Mouse (Mus musculus) myocyte (in vitro differentiated cells): Measurements from ENCODE around the gene Bend5. TPM values are rescaled to one million over a fixed set of nuclear protein-coding genes. Genes with fewer than 3 reads are reported as not detected.

Experiments
- H3K27me3 ChIP-seq: one replicate; pipeline ENCODE4 v1.6.1; 2011; ENCODE audit not compliant: control insufficient read depth, insufficient read depth, insufficient read length
- H3K36me3 ChIP-seq: one replicate; pipeline ENCODE4 v1.6.1; 2011; ENCODE audit not compliant: control insufficient read depth, insufficient read depth
- H3K4me2 ChIP-seq: one replicate; pipeline ENCODE4 v1.6.1; 2011; ENCODE audit warnings: low read depth, control low read depth
- H3K4me3 ChIP-seq: one replicate; pipeline ENCODE4 v1.5.1; 2011; ENCODE audit warnings: mild to moderate bottlenecking, control low read depth, moderate library complexity
- H3K79me2 ChIP-seq: one replicate; pipeline ENCODE4 v1.6.1; 2011; ENCODE audit not compliant: control insufficient read depth, insufficient read depth
- H3ac ChIP-seq: one replicate; pipeline ENCODE4 v1.6.1; 2011; ENCODE audit not compliant: control insufficient read depth, insufficient read length
- CEBPB ChIP-seq: IDR thresholded peaks from 2 replicates; pipeline ENCODE4 v1.6.1; 2011; ENCODE audit warnings: mild to moderate bottlenecking, moderate library complexity; ENCODE audit not compliant: poor library complexity, insufficient read depth, severe bottlenecking
- E2F4 ChIP-seq: IDR thresholded peaks from one replicate; pipeline ENCODE4 v1.6.1; 2011; ENCODE audit warnings: mild to moderate bottlenecking, control low read depth, moderate library complexity; ENCODE audit not compliant: insufficient read depth
- MAX ChIP-seq: IDR thresholded peaks from one replicate; pipeline ENCODE4 v1.6.1; 2011; ENCODE audit warnings: low read depth, mild to moderate bottlenecking, control low read depth
- MYOD1 ChIP-seq, 3 experiments: IDR thresholded peaks; one replicate each; pipeline ENCODE4 v1.6.1; 2011; ENCODE audit warnings: control low read depth in 2 of 3, low read depth in 2 of 3, mild to moderate bottlenecking in 2 of 3, moderate library complexity in 1 of 3; ENCODE audit not compliant: insufficient read length in 2 of 3, control insufficient read depth in 1 of 3
- MYOG ChIP-seq, 3 experiments: IDR thresholded peaks; one replicate each; pipeline ENCODE4 v1.6.1; 2011; ENCODE audit warnings: control low read depth in 2 of 3, low read depth in 2 of 3, mild to moderate bottlenecking in 2 of 3; ENCODE audit not compliant: insufficient read length in 2 of 3, control insufficient read depth in 1 of 3, insufficient read depth in 1 of 3
- POLR2A ChIP-seq: IDR thresholded peaks from one replicate; pipeline ENCODE4 v1.6.1; 2011; ENCODE audit warnings: low read depth, mild to moderate bottlenecking, control low read depth, moderate library complexity; ENCODE audit not compliant: insufficient read length
- POLR2AphosphoS2 ChIP-seq: IDR thresholded peaks from one replicate; pipeline ENCODE4 v1.6.1; 2011; ENCODE audit warnings: low read depth, control low read depth; ENCODE audit not compliant: insufficient read length
- REST ChIP-seq: IDR thresholded peaks from one replicate; pipeline ENCODE4 v1.6.1; 2011; ENCODE audit warnings: mild to moderate bottlenecking, control low read depth, moderate library complexity; ENCODE audit not compliant: insufficient read depth, insufficient read length
- SRF ChIP-seq: IDR thresholded peaks from one replicate; pipeline ENCODE4 v1.6.1; 2011; ENCODE audit warnings: low read depth; ENCODE audit not compliant: control insufficient read depth, insufficient read length
- TCF12 ChIP-seq: IDR thresholded peaks from one replicate; pipeline ENCODE4 v1.6.1; 2011; ENCODE audit warnings: mild to moderate bottlenecking, control low read depth; ENCODE audit not compliant: poor library complexity, insufficient read depth, severe bottlenecking
- TCF3 ChIP-seq: IDR thresholded peaks from one replicate; pipeline ENCODE4 v1.6.1; 2011; ENCODE audit warnings: low read depth, control low read depth; ENCODE audit not compliant: insufficient read length
- USF1 ChIP-seq: IDR thresholded peaks from one replicate; pipeline ENCODE4 v1.6.1; 2011; ENCODE audit warnings: low read depth, mild to moderate bottlenecking, control low read depth, moderate library complexity
- polyA plus RNA-seq: library from polyadenylated mRNA; unstranded; fragments of >200 nt; fragmentation: generic; extraction: Trizol; gene quantifications from one replicate; pipeline ENCODE4 v1.2.1, GENCODE M21; 2012; ENCODE audit warnings: missing spikeins

Bend5 gene
- polyA plus RNA-seq, 1 experiment, result not detected

- Histone ChIP-seq H3K36me3 (no peaks in the 10 kb centered on the region), H3K4me3 (no peak overlapping the region), H3K27me3 (no peaks in the 10 kb centered on the region), H3ac (no peak overlapping the region), H3K4me2 (no peak overlapping the region), H3K79me2 (no peaks in the 10 kb centered on the region)
- TF ChIP-seq REST (no peak), POLR2A (no peak)
These were observed 56.9 kb downstream of the Bend5 start for GRCm38 (mm10) chr4:111471726-111472125.

GRCm38 (mm10) chr4:111472511-111472910 is 57.7 kb downstream of the Bend5 start:
- H3K4me2 ChIP-seq, result no peak overlapping the region

GRCm38 (mm10) chr4:111473014-111473413 is 58.2 kb downstream of the Bend5 start:
- Histone ChIP-seq H3ac (no peak overlapping the region), H3K27me3 (no peaks in the 10 kb centered on the region), H3K36me3 (no peaks in the 10 kb centered on the region), H3K79me2 (no peaks in the 10 kb centered on the region), H3K4me3 (no peak overlapping the region), H3K4me2 (no peak overlapping the region)
- no peak for TF ChIP-seq E2F4
- TF ChIP-seq CEBPB, result no peak
- no peak for TF ChIP-seq REST
- no peak for TF ChIP-seq SRF

More at GRCm38 (mm10) chr4:111472511-111472910, 57.7 kb downstream of the Bend5 start:
- TF ChIP-seq POLR2AphosphoS2 (no peak), REST (no peak), CEBPB (no peak), MYOG (IDR thresholded peaks at IDR 0.05; ENCODE audit: control insufficient read depth in 1 of 3, insufficient read depth in 1 of 3, insufficient read length in 2 of 3, low read depth in 2 of 3) (no peak)
- Histone ChIP-seq H3K36me3 (no peaks in the 10 kb centered on the region), H3K27me3 (no peaks in the 10 kb centered on the region), H3K4me3 (no peak overlapping the region), H3K79me2 (no peaks in the 10 kb centered on the region), H3ac (no peak overlapping the region)

- TF ChIP-seq CEBPB (no peak), TCF12 (no peak), USF1 (no peak), REST (no peak)
- H3K36me3 ChIP-seq, result no peaks in the 10 kb centered on the region
These were observed 60.7 kb downstream of the Bend5 start for GRCm38 (mm10) chr4:111475374-111475971.

GRCm38 (mm10) chr4:111477507-111477906 is 62.7 kb downstream of the Bend5 start:
- Histone ChIP-seq H3K4me2 (no peak overlapping the region), H3K27me3 (no peaks in the 10 kb centered on the region), H3ac (no peak overlapping the region), H3K79me2 (no peaks in the 10 kb centered on the region), H3K4me3 (no peak overlapping the region), H3K36me3 (no peaks in the 10 kb centered on the region)
- no peak for TF ChIP-seq E2F4
- TF ChIP-seq USF1, result no peak
- TF ChIP-seq REST, result no peak
- no peak for TF ChIP-seq MYOG (IDR thresholded peaks at IDR 0.05; ENCODE audit: control insufficient read depth in 1 of 3, insufficient read depth in 1 of 3, insufficient read length in 2 of 3, low read depth in 2 of 3)
- no peak for TF ChIP-seq MAX
- TF ChIP-seq POLR2AphosphoS2, result no peak
- TF ChIP-seq CEBPB, result no peak
- no peak for TF ChIP-seq TCF3
- TF ChIP-seq MYOD1 (IDR thresholded peaks at IDR 0.05; ENCODE audit: control insufficient read depth in 1 of 3, insufficient read length in 2 of 3, low read depth in 2 of 3), result no peak
- TF ChIP-seq SRF, result no peak
- TF ChIP-seq POLR2A, result no peak

More at GRCm38 (mm10) chr4:111475374-111475971, 60.7 kb downstream of the Bend5 start:
- H3K4me3 ChIP-seq, result no peak overlapping the region
- H3ac ChIP-seq, result no peak overlapping the region
- H3K27me3 ChIP-seq, result no peaks in the 10 kb centered on the region
- H3K4me2 ChIP-seq, result no peak overlapping the region
- no peaks in the 10 kb centered on the region for H3K79me2 ChIP-seq

- H3K36me3 ChIP-seq, result no peaks in the 10 kb centered on the region
- H3K4me3 ChIP-seq, result no peak overlapping the region
- no peaks in the 10 kb centered on the region for H3K79me2 ChIP-seq
- TF ChIP-seq E2F4, result no peak
- no peak for TF ChIP-seq TCF12
- no peak for TF ChIP-seq MYOG (IDR thresholded peaks at IDR 0.05; ENCODE audit: control insufficient read depth in 1 of 3, insufficient read depth in 1 of 3, insufficient read length in 2 of 3, low read depth in 2 of 3)
- TF ChIP-seq REST, result no peak
- no peak for TF ChIP-seq CEBPB
- no peak for TF ChIP-seq TCF3
- no peak for TF ChIP-seq MYOD1 (IDR thresholded peaks at IDR 0.05; ENCODE audit: control insufficient read depth in 1 of 3, insufficient read length in 2 of 3, low read depth in 2 of 3)
- no peak for TF ChIP-seq MAX
- TF ChIP-seq POLR2A, result no peak
- no peak for TF ChIP-seq SRF
- no peak for TF ChIP-seq POLR2AphosphoS2
- H3K27me3 ChIP-seq, result no peaks in the 10 kb centered on the region
- H3ac ChIP-seq, result no peak overlapping the region
- H3K4me2 ChIP-seq, result no peak overlapping the region
These were observed 68.7 kb downstream of the Bend5 start for GRCm38 (mm10) chr4:111483499-111483898.
